Mouse (Mus musculus) forebrain, embryonic 15.5 days (tissue): ENCODE results near the gene Tead3. TPM values are rescaled to one million over a fixed set of nuclear protein-coding genes. Genes with fewer than 3 reads are reported as not detected.
"Not testable (repeated sequence)": the region's sequence is repeated elsewhere in the genome, so short reads cannot be mapped to it uniquely, and the experiment has no call there.

ENCODE experiments used
- ATAC-seq: fragments of 200-750 bp; cut with Nextera tagmentation; replicated peaks from 2 replicates; pipeline ENCODE4 v1.8.0; 2017; ENCODE audit warnings: mild to moderate bottlenecking, moderate TSS enrichment, moderate library complexity
- H3K27ac ChIP-seq: fragments of 300-500 bp; sonication (generic); replicated peaks from 2 replicates; pipeline ENCODE4 v1.5.1; 2015; ENCODE audit warnings: mild to moderate bottlenecking, inconsistent platforms
- H3K27me3 ChIP-seq: fragments of 300-500 bp; sonication (generic); 2 replicates; pipeline ENCODE4 v1.6.1; 2015; ENCODE audit warnings: inconsistent platforms
- H3K36me3 ChIP-seq: fragments of 300-500 bp; sonication (generic); 2 replicates; pipeline ENCODE4 v1.6.1; 2015; ENCODE audit warnings: mild to moderate bottlenecking, inconsistent platforms
- H3K4me1 ChIP-seq: fragments of 300-500 bp; sonication (generic); 2 replicates; pipeline ENCODE4 v1.6.1; 2015; ENCODE audit warnings: inconsistent platforms
- H3K4me2 ChIP-seq: fragments of 300-500 bp; sonication (generic); replicated peaks from 2 replicates; pipeline ENCODE4 v1.6.1; 2015; ENCODE audit warnings: mild to moderate bottlenecking, inconsistent platforms
- H3K4me3 ChIP-seq: fragments of 300-500 bp; sonication (generic); 2 replicates; pipeline ENCODE4 v1.5.1; 2015; ENCODE audit warnings: mild to moderate bottlenecking, inconsistent platforms
- H3K9ac ChIP-seq: fragments of 300-500 bp; sonication (generic); replicated peaks from 2 replicates; pipeline ENCODE4 v1.6.1; 2015; ENCODE audit warnings: mild to moderate bottlenecking, inconsistent platforms
- H3K9me3 ChIP-seq: fragments of 300-500 bp; sonication (generic); 2 replicates; pipeline ENCODE4 v1.6.1; 2016; ENCODE audit warnings: inconsistent platforms
- WGBS: fragments of 180-500 bp; shearing (Covaris S2); methylation state at CpG from one replicate; pipeline ENCODE4 v1.1.7; 2015; ENCODE audit warnings: mixed read lengths; 5-methylcytosine and 5-hydroxymethylcytosine counted together
- polyA plus RNA-seq: library from polyadenylated mRNA; unstranded; fragments of >200 nt; fragmentation: Nextera tagmentation; extraction: Ambion mirVana; gene quantifications from 2 replicates; pipeline ENCODE4 v1.2.1, GENCODE M21; 2015

The Tead3 gene
- polyA plus RNA-seq, 1 experiment from 2014 or later = 1.9 TPM

DNA sequence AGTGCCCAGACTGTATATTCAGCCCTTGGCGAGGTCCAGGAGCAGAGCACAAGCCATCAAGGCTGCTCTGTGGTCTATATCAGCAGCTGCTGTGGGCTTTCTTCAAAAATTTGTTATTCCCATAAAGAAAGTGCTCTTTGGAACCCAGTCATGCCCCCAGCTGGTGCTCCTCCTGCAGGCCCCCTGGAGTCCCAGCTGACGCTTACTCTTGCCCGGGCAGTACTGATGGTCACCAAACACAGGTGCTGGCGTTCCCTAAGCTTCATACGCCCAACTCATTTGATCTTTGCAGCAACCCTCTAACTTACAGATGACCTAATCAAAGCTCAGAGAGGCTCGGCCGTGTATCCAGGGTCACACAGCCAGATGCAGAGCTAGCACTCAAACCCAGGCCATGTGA, 13.1 kb downstream of the Tead3 start:
- H3K36me3 ChIP-seq = no peaks in the 10 kb centered on the region
- no peak overlapping the region for H3K4me2 ChIP-seq
- H3K9ac ChIP-seq = no peak overlapping the region
- no peak overlapping the region for H3K4me3 ChIP-seq
- H3K4me1 ChIP-seq = peaks cover 11% of the 10 kb centered on the region
- ATAC-seq = no peak
- H3K27me3 ChIP-seq = no peaks in the 10 kb centered on the region
- H3K27ac ChIP-seq = no peak overlapping the region
- 92% methylated on average over 7 of the region's 7 CpGs for WGBS
- no peaks in the 10 kb centered on the region for H3K9me3 ChIP-seq

GRCm38 (mm10) chr17:28335267-28335666, 15.3 kb downstream of the Tead3 start:
- Histone ChIP-seq H3K36me3 (peaks cover 7% of the 10 kb centered on the region), H3K4me1 (0 out of 2 replicates have a peak, but pooled peaks cover 3% of the 10 kb centered on the region), H3K9ac (no peak overlapping the region), H3K4me3 (no peak overlapping the region), H3K4me2 (no peak overlapping the region), H3K9me3 (no peaks in the 10 kb centered on the region), H3K27ac (no peak overlapping the region), H3K27me3 (no peaks in the 10 kb centered on the region)
- ATAC-seq = no peak
- 76% methylated on average over 10 of the region's 10 CpGs for WGBS

- Histone ChIP-seq H3K27ac (no peak overlapping the region), H3K9me3 (no peaks in the 10 kb centered on the region), H3K27me3 (no peaks in the 10 kb centered on the region), H3K4me1 (peaks cover 19% of the 10 kb centered on the region), H3K4me2 (no peak overlapping the region), H3K9ac (no peak overlapping the region), H3K4me3 (no peak overlapping the region), H3K36me3 (peaks cover 12% of the 10 kb centered on the region)
- WGBS = 64% methylated on average over 31 of the region's 31 CpGs
- ATAC-seq = no peak
These were observed 17.6 kb downstream of the Tead3 start for GRCm38 (mm10) chr17:28332915-28333546.

DNA sequence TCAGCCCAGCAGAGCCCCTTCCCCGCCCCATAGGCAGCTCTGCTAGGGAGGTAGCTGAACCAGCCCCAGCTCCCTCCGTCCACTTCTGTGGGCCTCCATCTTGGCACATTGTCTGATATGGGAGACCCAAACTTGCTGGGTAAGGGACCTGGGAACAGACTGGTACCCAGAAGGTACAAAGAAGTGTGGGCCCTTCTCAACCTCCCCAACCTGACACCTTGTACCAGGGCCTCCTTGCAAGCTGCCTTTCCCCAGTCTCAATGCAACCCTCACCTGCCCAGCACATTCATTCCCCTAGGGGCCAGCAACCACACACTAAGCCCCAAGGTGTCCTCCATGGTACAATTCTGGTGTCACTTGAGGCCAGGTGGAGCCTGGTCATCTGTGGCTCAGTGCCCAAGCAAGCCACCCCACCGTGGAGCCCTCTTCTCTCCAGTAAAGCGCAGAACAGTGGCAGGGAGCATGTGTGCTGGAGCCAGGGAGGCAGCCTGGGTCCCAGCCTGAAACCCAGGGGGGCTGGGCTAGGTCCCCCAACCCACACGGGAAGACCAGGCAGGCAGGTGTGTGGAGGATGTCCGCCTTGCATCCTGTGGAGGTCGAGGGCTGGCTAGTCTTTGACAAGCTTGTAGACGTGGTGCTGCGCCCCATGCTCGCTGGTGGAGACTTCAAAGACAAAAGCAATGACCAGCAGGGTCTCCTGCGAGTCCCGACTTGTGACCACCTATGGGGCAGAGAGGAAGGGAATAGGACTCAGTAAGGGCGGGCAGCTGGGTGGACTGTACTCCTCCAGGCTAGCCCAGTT, 18.3 kb downstream of the Tead3 start:
- ATAC-seq = no peak
- H3K27me3 ChIP-seq = no peaks in the 10 kb centered on the region
- no peak overlapping the region for H3K4me3 ChIP-seq
- peaks cover 12% of the 10 kb centered on the region for H3K36me3 ChIP-seq
- H3K4me1 ChIP-seq = peaks cover 25% of the 10 kb centered on the region
- 53% methylated on average over 13 of the region's 13 CpGs for WGBS
- H3K27ac ChIP-seq = no peak overlapping the region
- no peak overlapping the region for H3K4me2 ChIP-seq
- H3K9ac ChIP-seq = no peak overlapping the region
- H3K9me3 ChIP-seq = no peaks in the 10 kb centered on the region

GRCm38 (mm10) chr17:28331241-28332112, 19.1 kb downstream of the Tead3 start:
- Histone ChIP-seq H3K4me3 (no peak overlapping the region), H3K9ac (no peak overlapping the region), H3K9me3 (no peaks in the 10 kb centered on the region), H3K4me2 (no peak overlapping the region), H3K27me3 (no peaks in the 10 kb centered on the region), H3K4me1 (peaks cover 25% of the 10 kb centered on the region), H3K27ac (no peak overlapping the region), H3K36me3 (peaks cover 12% of the 10 kb centered on the region)
- no peak for ATAC-seq
- 29% methylated on average over 7 of the region's 7 CpGs for WGBS

DNA sequence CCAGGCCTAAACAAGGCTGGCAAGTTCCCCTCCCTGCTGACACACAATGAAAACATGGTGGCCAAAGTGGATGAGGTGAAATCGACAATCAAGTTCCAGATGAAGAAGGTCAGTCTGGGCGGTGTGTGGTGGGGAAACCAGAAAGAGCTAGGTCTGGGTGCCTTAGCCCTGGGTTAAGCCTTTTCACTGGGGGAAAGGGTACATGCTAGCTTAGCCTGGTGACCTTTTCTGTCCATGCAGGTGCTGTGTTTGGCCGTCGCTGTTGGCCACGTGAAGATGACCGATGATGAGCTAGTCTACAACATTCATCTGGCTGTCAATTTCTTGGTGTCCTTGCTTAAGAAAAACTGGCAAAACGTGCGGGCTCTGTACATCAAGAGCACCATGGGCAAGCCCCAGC, 20.0 kb downstream of the Tead3 start:
- not testable (repeated sequence) for ATAC-seq, H3K4me3 ChIP-seq, H3K27me3 ChIP-seq, H3K9ac ChIP-seq, H3K9me3 ChIP-seq, H3K4me2 ChIP-seq, H3K27ac ChIP-seq
- H3K36me3 ChIP-seq = peaks cover 12% of the 10 kb centered on the region
- peaks cover 25% of the 10 kb centered on the region for H3K4me1 ChIP-seq
- 59% methylated on average over 8 of the region's 8 CpGs for WGBS

DNA sequence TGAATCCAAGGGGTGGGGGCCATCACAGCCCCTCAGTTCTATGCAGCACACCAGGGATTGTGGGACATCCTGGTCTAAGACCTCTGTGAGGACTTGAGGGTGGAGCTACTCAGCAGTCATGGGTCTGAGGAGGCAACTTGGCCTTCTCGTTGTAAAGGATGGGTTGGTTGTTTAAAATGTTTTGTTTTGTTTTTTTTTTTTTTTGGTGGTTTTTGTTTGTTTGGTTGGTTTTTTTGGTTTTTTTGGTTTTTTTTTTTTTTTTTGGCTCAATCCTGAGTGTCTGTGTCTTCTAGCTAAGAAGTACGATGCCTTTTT, 20.4 kb downstream of the Tead3 start:
- Histone ChIP-seq H3K27ac (peak overlapping the region; percentile 33; the same call in 1 of the 2 replicates), H3K4me2 (peak overlapping the region; percentile 93), H3K9ac (peak overlapping the region; percentile 92; the same call in 1 of the 2 replicates), H3K27me3 (no peaks in the 10 kb centered on the region), H3K4me1 (peaks cover 25% of the 10 kb centered on the region), H3K9me3 (no peaks in the 10 kb centered on the region), H3K36me3 (peaks cover 12% of the 10 kb centered on the region), H3K4me3 (peak overlapping the region; percentile 87)
- 39% methylated on average over 2 of the region's 2 CpGs for WGBS
- no peak for ATAC-seq

DNA sequence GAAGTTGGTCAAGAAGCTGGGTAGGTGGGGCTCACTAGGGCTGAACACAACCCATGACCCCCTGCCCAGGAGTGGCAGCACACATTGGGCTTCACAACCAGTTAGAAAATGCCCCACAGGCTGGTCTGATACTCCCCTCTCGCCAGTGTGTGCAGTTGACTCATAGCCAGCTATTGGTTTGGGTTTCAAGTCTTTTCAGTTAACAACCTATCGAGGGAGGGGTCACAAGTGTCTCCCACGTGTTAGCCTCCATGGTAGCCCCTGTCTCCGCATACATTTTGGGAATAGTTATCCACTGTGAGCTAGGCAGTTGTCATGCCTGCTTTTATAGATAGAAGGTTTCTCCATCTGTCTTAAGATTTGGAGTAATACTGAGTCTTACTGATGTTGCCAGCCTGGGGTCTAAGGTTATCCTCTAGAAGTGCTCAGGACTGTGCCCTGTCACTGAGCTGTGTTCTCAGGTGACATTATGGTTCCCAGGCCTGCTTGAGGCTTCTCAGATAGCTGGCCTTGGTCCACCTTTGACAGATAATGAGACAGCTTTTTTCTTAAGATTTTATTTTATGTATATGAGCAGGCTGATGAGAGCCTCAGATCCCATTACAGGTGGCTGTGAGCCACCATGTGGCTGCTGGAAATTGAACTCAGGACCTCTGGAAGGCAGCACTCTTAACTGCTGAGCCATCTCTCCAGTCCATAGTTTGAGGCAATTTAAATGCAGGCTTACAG, 20.9 kb downstream of the Tead3 start:
- Histone ChIP-seq H3K4me2 (peak overlapping the region; percentile 93), H3K9me3 (no peaks in the 10 kb centered on the region), H3K36me3 (peaks cover 12% of the 10 kb centered on the region), H3K4me3 (peak overlapping the region; percentile 87), H3K9ac (peak overlapping the region; percentile 92), H3K4me1 (peaks cover 25% of the 10 kb centered on the region), H3K27ac (peak overlapping the region; percentile 96), H3K27me3 (no peaks in the 10 kb centered on the region)
- 7% methylated on average over 4 of the region's 4 CpGs for WGBS
- ATAC-seq = no peak

GRCm38 (mm10) chr17:28328946-28329345, 21.7 kb downstream of the Tead3 start:
- Histone ChIP-seq H3K9ac (peak overlapping the region; percentile 92), H3K4me2 (peak overlapping the region; percentile 93), H3K27ac (peak overlapping the region; percentile 96), H3K4me1 (peaks cover 25% of the 10 kb centered on the region), H3K36me3 (peaks cover 13% of the 10 kb centered on the region), H3K9me3 (no peaks in the 10 kb centered on the region), H3K4me3 (peak overlapping the region; percentile 87), H3K27me3 (no peaks in the 10 kb centered on the region)
- under 1% methylated on average over 25 of the region's 25 CpGs for WGBS
- ATAC-seq = peak; percentile 33

GRCm38 (mm10) chr17:28328366-28328928, 22.2 kb downstream of the Tead3 start, which contains the start of gene Rpl10a:
Gene Rpl10a, plus strand, starts transcription at chr17:28328471.
- Histone ChIP-seq H3K9ac (peak within 1 kb of the TSS; percentile 92), H3K27me3 (no peaks in the 10 kb centered on the region), H3K4me3 (peak within 1 kb of the TSS; percentile 87), H3K9me3 (no peaks in the 10 kb centered on the region), H3K27ac (peak within 1 kb of the TSS; percentile 96), H3K4me2 (peak within 1 kb of the TSS; percentile 93), H3K4me1 (peaks cover 25% of the 10 kb centered on the region), H3K36me3 (peaks cover 15% of the 10 kb centered on the region)
- ATAC-seq = peak; percentile 93
- WGBS = under 1% methylated on average over 66 of the region's 67 CpGs

DNA sequence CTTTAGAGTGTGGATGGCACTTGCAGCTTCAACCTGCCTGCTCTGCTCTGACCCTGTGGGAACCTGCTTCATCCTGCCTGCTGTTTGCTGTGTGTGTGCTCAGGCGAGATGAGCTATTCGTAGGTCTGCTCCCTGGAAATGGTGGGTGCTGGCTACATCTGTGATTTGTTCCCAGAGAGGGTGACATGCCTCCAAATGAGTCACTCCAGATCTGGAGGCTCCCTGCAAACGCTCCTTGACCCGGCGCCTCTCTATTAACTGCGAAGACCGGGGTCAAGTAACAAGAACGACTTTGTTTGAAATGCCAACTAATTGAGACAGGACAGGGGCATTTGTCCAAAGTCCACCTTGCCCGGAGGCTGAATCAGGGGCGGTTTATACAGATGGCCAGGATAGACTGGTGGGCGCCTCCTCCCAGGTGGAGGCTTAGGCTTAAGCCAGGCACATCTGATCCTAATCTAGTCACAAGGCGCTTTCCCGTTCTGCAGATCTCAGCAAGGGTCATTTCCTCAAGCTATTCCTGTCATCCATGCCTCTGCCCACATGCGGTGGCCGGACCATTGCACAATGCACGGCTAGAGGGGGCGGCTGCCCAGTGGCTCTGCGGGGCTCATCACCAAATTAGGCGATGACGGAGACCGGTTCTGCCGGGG, 22.8 kb downstream of the Tead3 start:
- H3K4me3 ChIP-seq = peak overlapping the region; percentile 87
- 9% methylated on average over 22 of the region's 22 CpGs for WGBS
- H3K36me3 ChIP-seq = peaks cover 15% of the 10 kb centered on the region
- peak; percentile 49 for ATAC-seq
- H3K9ac ChIP-seq = peak overlapping the region; percentile 92
- peak overlapping the region; percentile 93 for H3K4me2 ChIP-seq
- peak overlapping the region; percentile 96 for H3K27ac ChIP-seq
- H3K9me3 ChIP-seq = no peaks in the 10 kb centered on the region
- H3K27me3 ChIP-seq = no peaks in the 10 kb centered on the region
- H3K4me1 ChIP-seq = peaks cover 25% of the 10 kb centered on the region
